Mouse (Mus musculus): ENCODE results near the gene Phldb1.
"Not testable (repeated sequence)": the region's sequence is repeated elsewhere in the genome, so short reads cannot be mapped to it uniquely, and the experiment has no call there.

The Phldb1 gene

GRCm38 (mm10) chr9:44734524-44735494, at the start of gene Phldb1:
Gene Phldb1, minus strand, starts transcription at chr9:44735198.
- in situ Hi-C loops (cut with MboI, MseI), result no loop called here

GRCm38 (mm10) chr9:44772750-44773651, 38.0 kb upstream of the Phldb1 start:
- in situ Hi-C loops (cut with MboI, MseI), result no loop called here

GRCm38 (mm10) chr9:44772392-44772749, 37.4 kb upstream of the Phldb1 start:
- in situ Hi-C loops (cut with MboI, MseI), result no loop called here

DNA sequence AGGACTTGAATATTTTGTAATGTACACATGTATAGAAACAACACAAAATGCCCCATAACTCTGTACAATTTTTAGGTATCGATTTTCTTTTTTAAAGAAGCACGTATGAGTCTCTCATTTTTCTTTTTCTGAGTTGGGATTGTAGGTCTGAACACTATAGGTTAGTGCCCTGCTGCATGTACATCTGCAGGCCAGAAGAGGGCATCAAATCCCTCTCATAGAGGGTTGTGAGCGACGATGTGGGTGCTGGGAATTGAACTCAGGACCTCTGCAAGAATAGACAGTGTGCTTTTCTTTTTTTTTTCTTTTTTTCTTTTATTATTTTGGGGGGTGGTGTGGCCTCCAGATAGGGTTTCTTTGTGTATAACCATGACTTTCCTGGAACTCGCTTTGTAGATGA, 36.4 kb upstream of the Phldb1 start:
- in situ Hi-C loops (cut with MboI, MseI), result no loop called here

GRCm38 (mm10) chr9:44768029-44768394, 33.0 kb upstream of the Phldb1 start:
- in situ Hi-C loops (cut with MboI, MseI), result not testable (repeated sequence)

DNA sequence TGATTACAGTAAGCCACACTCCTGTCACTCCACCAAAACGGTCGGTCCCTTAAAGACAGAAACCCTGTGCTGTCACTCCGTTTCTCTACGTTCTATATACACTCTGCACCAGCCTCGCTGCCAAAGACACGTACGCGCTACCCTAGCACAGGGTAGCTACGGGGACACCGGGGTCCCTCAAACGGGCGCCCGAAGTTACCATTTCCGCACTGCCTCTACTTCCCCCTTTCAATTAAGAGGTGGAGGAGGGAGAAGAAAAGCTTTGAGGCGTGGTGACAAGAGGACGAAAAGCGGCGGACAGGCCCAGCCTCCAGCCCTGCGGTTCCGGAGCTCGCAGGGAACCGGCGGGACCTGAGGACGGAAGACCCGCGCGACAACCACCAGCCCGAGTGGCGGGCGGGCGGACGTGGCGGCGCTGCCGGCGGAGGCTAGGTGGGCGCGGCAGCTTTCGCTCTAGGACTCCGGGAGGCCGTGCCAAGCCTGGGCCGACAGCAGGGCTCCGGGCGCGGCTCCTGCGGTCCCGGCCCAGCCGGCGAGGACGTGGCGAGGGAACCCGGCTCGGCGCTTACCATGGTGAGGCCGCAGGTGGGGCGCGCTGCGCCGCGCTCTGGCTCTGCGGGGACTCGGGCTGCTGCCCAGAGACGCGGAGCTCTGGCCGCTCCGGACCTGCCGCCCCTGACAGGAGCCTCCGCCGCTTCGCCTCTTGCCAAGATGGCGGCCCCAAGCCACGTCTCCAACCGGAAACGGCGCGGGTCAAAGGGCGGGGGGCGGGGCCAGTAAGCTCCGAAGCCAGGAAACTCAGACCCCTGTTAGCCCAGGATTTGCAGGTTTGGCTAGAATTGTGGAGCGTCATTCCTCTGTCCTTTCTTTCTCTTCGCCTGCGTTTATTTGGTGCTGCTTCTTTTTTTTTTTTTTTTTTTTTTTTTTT, 32.4 kb upstream of the Phldb1 start, which contains the start of the genes Arcn1 and Ift46:
TSS of gene Arcn1 (minus strand) at position 745 of the 928 bp plus-strand sequence.
TSS of gene Ift46 (plus strand) at position 808 of the 928 bp plus-strand sequence.
- in situ Hi-C loops (cut with MboI, MseI), result no loop called here

- in situ Hi-C loops (cut with MboI, MseI), result no loop called here
These were observed 25.9 kb upstream of the Phldb1 start for GRCm38 (mm10) chr9:44760873-44761272.

- in situ Hi-C loops (cut with MboI, MseI), result no loop called here
These were observed 13.5 kb upstream of the Phldb1 start for GRCm38 (mm10) chr9:44748473-44748872.

GRCm38 (mm10) chr9:44747341-44747740, 12.3 kb upstream of the Phldb1 start:
- in situ Hi-C loops (cut with MboI, MseI), result no loop called here

- in situ Hi-C loops (cut with MboI, MseI), result no loop called here
These were observed 11.7 kb upstream of the Phldb1 start for GRCm38 (mm10) chr9:44746666-44747065.

DNA sequence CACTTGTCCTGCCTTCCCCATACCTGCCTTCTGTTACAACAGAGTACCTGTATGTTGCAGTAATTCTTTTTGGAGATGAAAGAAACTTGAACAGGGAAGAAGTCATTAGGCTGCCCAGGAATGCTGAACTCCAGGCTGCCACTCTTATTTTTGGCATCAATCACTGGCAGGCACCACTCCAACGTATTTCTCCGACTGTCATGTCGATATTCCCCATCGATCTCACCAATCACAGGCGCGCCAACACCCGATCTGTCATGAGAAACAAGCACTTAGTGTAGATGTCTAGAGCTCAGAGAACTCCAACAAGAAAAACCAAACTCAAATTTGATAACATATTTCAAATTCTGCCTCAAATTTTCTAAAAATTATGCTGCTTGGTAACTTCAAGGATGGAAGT, 10.4 kb upstream of the Phldb1 start:
- in situ Hi-C loops (cut with MboI, MseI), result no loop called here

GRCm38 (mm10) chr9:44740663-44741192, 5.7 kb upstream of the Phldb1 start:
- in situ Hi-C loops (cut with MboI, MseI), result no loop called here

DNA sequence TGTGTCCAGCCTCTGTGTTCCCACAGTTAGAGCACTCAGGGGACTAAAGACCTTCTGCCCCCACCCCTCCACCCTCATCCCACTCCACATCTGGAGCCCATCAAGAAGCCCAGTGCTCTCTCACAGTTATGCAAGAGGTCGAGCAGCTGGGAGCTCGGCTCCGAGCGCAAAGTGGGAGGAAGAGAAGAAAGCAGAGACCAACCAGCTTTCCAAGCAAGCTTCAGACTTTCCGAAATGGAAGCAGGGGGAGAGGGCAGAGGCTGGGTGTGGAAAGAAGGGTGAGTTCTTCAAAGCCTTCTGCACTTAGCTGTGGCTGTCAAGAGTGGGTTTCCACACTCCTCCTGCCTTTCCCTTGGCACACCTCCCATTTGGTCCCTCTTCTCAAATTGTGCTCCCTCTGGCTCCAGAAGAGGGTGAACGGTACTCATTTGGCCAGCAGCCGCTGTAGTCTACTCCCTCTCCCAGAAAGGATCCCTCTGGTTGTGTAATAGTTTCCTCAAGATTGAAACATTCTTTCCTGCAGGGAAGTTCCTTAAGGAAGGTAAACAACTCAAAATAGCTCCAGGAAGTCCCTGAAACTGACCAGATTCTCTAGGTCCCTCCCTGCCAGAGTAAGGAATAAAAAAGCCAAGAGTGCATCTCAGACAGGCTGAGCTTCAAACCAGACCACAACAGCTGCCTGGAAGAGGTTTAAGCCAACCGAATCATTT, 2.4 kb upstream of the Phldb1 start:
- in situ Hi-C loops (cut with MboI, MseI), result no loop called here

DNA sequence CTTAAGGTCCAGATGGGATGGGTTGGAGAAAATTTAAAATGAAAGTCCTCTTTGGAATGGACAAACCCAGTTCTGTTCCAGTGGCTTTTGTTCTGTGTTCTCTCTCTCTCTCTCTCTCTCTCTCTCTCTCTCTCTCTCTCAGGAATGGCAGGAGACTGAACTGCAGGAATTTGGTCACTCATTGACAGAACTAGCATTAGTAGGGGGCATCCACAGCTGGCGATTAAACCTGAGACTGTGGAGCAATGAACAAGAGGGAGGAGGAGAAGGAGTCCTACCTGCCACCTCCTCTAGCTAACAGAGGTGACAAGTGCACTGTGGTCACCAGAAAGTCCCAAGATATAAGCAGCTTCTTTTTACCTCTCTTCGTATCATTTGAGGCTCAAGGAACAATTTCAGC, 1.3 kb upstream of the Phldb1 start:
- in situ Hi-C loops (cut with MboI, MseI), result no loop called here

- in situ Hi-C loops (cut with MboI, MseI), result no loop called here
These were observed 888 bp upstream of the Phldb1 start for GRCm38 (mm10) chr9:44735886-44736285.

DNA sequence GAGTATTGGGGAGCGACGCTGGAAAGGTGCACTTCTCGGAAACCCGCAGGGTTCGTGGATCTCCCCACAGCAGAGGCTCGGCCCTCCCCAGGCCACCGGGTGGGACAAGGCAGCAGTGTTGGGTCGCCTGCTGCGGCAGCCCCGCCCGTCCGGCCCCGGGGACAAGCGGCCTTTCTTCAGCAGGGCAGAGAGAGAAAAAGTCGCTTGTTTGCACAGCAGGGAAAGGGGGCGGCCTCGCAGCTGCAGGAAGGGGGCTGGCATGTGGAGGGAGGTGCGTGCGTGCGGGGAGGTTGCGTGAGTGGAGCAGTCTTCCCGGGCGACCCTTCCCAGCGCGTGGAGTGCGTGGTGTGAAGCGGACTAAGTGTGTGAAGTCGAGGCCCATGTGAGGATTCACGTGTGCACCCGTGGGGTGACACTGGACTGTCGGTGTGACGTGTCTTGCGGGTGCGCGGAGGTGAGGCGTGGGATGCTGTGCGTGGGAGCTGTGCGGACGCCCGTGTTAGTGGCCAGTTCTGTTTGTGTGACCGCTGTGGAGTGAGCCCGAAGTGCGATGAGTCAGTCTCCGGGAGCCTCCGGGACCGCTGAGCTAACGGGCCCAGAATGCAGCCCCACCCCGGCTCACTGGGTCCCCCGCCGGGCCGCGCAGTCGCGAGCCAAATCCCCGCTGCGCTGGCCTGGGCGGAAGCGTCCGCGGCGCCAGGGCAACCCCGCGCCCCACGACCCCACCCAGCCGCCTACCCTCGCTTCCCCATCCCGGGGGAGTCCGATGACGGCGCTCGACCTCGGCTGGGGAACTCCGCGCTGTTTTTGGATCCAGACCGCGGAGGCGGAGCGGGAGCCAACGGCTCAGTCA, 1.1 kb downstream of the Phldb1 start:
- in situ Hi-C loops (cut with MboI, MseI), result no loop called here

GRCm38 (mm10) chr9:44732921-44733530, 2.0 kb downstream of the Phldb1 start:
- in situ Hi-C loops (cut with MboI, MseI), result no loop called here

DNA sequence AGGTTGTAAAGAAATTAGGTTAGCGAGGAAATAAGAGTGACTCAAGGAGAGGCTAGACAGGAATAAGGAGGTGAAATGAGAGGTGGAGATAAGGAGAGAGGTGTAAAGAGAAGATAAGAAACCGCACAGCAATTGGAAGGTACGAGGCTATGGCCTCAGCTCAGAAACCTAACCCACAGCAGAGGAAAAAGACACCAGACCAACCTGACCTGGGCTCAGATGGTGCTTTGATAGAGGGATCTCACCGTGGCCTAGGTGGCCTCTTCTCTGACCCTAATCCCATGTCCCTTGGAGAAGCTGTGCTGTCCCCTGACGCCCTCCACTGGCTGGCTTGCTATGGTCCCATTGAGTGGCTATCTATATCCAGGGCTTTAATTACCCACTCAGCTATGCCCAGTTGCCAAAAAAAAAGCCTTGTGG, 2.9 kb downstream of the Phldb1 start:
- in situ Hi-C loops (cut with MboI, MseI), result no loop called here

- in situ Hi-C loops (cut with MboI, MseI), result no loop called here
These were observed 7.6 kb downstream of the Phldb1 start for GRCm38 (mm10) chr9:44727441-44727840.
